Mouse (Mus musculus): ENCODE measurements around the gene Lactb.

DNA sequence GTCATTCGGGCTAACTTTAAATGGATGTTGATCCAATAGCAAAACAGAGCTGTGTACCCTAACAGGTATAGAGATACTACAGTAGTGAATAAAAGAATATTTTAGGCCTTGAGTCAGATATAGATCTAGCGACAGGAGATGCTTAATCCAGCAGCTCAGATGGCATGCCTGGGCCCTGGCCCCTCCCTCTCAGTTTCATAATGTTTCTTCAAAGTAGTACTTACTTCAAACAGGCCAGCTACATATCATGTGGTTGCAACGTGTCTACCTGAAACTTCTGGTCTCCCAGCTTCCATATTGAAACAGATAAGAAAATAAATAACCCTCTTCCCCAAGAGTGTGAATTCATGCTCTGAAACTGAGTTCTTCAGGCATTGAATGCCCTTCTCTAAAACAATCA lies 49.4 kb downstream of the Lactb start:
- TF ChIP-seq GATA1 (IDR thresholded peaks at IDR 0.05; ENCODE audit: borderline replicate concordance, low read length) (no peak), FLI1 (IDR thresholded peaks at IDR 0.05; ENCODE audit: low read length) (no peak)
